Mouse (Mus musculus) limb, embryonic 13.5 days (tissue): ENCODE measurements around the gene Gng2. TPM values are rescaled to one million over a fixed set of nuclear protein-coding genes. Genes with fewer than 3 reads are reported as not detected.

Experiments
- ATAC-seq: fragments of 200-750 bp; cut with Nextera tagmentation; 2 replicates; pipeline ENCODE4 v1.8.0; 2017; ENCODE audit warnings: low read depth, moderate number of reproducible peaks, moderate TSS enrichment; ENCODE audit not compliant: low FRiP score
- H3K27ac ChIP-seq: fragments of 300-500 bp; sonication (generic); 2 replicates; pipeline ENCODE4 v1.5.1; 2015; ENCODE audit warnings: inconsistent platforms, mild to moderate bottlenecking, moderate library complexity
- H3K27me3 ChIP-seq: fragments of 300-500 bp; sonication (generic); 2 replicates; pipeline ENCODE4 v1.6.1; 2015; ENCODE audit warnings: mild to moderate bottlenecking, inconsistent platforms
- H3K36me3 ChIP-seq: fragments of 300-500 bp; sonication (generic); 2 replicates; pipeline ENCODE4 v1.6.1; 2015; ENCODE audit warnings: inconsistent platforms, mild to moderate bottlenecking, moderate library complexity
- H3K4me1 ChIP-seq: fragments of 300-500 bp; sonication (generic); 2 replicates; pipeline ENCODE4 v1.6.1; 2015; ENCODE audit warnings: inconsistent platforms
- H3K4me2 ChIP-seq: fragments of 300-500 bp; sonication (generic); replicated peaks from 2 replicates; pipeline ENCODE4 v1.6.1; 2015; ENCODE audit warnings: inconsistent platforms, mild to moderate bottlenecking, moderate library complexity
- H3K4me3 ChIP-seq: fragments of 300-500 bp; sonication (generic); 2 replicates; pipeline ENCODE4 v1.5.1; 2015; ENCODE audit warnings: moderate library complexity, mild to moderate bottlenecking, inconsistent platforms
- H3K9ac ChIP-seq: fragments of 300-500 bp; sonication (generic); 2 replicates; pipeline ENCODE4 v1.6.1; 2015; ENCODE audit warnings: mild to moderate bottlenecking, inconsistent platforms
- H3K9me3 ChIP-seq: fragments of 300-500 bp; sonication (generic); 2 replicates; pipeline ENCODE4 v1.6.1; 2016; ENCODE audit warnings: inconsistent platforms
- WGBS: fragments of 180-500 bp; shearing (Covaris S2); methylation state at CpG from one replicate; pipeline ENCODE4 v1.1.7; 2015; 5-methylcytosine and 5-hydroxymethylcytosine counted together
- polyA plus RNA-seq: library from polyadenylated mRNA; unstranded; fragments of >200 nt; fragmentation: Nextera tagmentation; extraction: Ambion mirVana; gene quantifications from 2 replicates; pipeline ENCODE4 v1.2.1, GENCODE M21; 2015

Gng2 gene
- 62.1 and 71.6 TPM in 2 replicates for polyA plus RNA-seq

DNA sequence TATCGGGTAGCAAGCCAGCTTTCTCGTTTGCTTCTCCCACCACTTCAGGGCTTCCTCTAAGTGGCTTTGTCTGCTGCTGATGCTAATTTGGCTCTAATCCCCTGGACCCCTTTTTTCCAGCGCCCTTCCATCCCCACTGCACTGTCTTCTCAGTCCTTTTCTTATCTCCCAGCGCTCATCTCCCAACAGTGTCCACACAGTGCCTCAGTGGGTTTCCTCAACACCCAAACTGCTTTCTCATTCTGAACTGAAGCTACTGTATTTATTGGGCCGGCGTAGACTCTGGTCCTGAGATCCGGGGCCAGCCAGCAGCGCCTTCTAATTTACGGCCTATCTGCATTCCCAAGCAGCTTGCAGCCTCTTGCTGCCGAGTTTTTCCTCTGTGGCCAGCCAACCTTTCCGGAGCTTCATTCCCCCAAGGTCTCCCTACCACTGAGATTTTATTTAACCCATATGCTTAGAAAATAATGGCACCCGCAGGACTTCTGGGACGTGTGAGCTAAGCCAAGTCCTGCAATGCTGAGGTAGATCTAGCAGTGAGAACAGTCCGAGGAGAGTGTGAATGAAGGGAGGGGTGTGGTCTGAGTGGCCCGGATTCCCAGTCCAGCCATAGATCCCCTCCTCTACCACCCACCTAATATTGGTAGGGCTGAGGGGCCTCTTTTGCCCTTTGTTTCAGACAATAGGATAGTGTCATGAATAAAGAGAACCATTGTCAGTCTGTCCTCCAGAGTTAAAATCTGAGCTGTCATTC lies at the start of gene Gng2:
TSS of gene Gng2 (minus strand) at position 357 of the 754 bp plus-strand sequence.
- Histone ChIP-seq H3K9me3 (no peaks in the 10 kb centered on the region), H3K27ac (peak within 1 kb of the TSS; percentile 90), H3K36me3 (no peaks in the 10 kb centered on the region), H3K4me2 (peak within 1 kb of the TSS; percentile 80), H3K4me3 (peak within 1 kb of the TSS; percentile 59), H3K9ac (peak within 1 kb of the TSS; percentile 74), H3K4me1 (peaks cover 25% of the 10 kb centered on the region), H3K27me3 (no peaks in the 10 kb centered on the region)
- ATAC-seq, result peak; percentile 38
- 3% methylated on average over 15 of the region's 15 CpGs for WGBS

DNA sequence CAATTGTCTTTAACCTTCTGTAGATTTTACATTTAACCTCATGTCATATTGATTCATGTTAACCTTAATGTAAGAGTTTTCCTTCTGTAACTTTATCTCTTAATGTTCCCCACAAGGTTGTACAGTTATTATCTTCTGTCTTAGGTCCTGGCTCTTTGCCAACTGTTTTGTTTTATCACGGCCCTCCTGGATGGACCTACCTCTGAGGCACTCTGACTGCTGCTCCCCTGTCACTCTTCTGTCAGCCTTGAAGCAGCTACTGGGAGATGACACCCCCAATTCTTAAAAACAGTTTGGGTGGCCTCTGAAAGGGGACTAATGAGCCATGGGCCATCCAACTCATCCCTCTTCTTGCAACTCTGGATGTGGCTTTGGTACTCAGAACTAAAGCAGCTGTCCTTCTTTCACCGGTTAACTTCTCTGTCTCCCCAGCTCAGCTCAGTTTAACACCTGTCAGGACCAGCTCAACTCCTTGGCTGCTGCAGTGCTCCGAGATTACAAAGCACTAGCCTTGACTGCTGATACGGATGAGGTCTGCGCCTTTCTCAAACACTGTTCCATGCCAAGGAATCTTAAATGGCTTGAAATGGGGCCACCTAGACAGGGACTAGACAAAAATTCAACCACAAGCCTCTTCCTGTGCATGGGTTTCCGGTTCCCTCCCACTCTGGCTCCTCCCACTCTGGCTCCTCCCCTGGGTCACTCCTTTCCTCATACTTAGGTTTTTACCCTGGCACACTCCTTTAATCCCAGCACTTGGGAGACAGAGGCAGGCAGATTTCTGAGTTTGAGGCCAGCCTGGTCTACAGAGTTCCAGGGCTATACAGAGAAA lies 47.7 kb upstream of the Gng2 start:
- 74% methylated on average over 6 of the region's 6 CpGs for WGBS
- H3K9ac ChIP-seq, result no peak overlapping the region

DNA sequence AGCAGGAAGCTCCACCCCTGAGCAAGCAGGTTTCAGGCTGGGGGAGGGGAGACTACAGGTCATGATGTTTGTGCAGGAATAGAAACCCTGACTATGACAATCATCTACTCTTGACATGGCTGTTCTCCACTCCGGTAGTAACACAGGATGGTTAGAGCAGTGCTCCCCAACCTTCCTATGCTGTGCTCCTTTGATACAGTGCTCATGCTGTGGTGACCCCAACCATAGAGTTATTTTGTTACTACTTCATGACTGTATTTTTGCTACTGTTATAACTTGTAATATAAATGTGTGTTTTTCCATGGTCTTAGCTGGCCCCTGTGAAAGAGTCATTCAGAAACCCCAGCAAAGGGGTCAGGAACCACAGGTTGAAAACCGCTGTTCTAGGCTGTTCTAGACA lies 46.5 kb upstream of the Gng2 start:
- H3K9ac ChIP-seq, result no peak overlapping the region
- no peaks in the 10 kb centered on the region for H3K27me3 ChIP-seq
- no peaks in the 10 kb centered on the region for H3K4me1 ChIP-seq
- 93% methylated on average over 2 of the region's 2 CpGs for WGBS
- H3K9me3 ChIP-seq, result no peaks in the 10 kb centered on the region
- H3K4me3 ChIP-seq, result no peak overlapping the region
- no peak overlapping the region for H3K4me2 ChIP-seq
- no peak overlapping the region for H3K27ac ChIP-seq
- H3K36me3 ChIP-seq, result no peaks in the 10 kb centered on the region
- ATAC-seq, result no peak

More for the DNA sequence above, 47.7 kb upstream of the Gng2 start:
- ATAC-seq, result no peak
- Histone ChIP-seq H3K9me3 (no peaks in the 10 kb centered on the region), H3K27ac (no peak overlapping the region), H3K27me3 (no peaks in the 10 kb centered on the region), H3K36me3 (no peaks in the 10 kb centered on the region), H3K4me1 (no peaks in the 10 kb centered on the region), H3K4me3 (no peak overlapping the region), H3K4me2 (no peak overlapping the region)

DNA sequence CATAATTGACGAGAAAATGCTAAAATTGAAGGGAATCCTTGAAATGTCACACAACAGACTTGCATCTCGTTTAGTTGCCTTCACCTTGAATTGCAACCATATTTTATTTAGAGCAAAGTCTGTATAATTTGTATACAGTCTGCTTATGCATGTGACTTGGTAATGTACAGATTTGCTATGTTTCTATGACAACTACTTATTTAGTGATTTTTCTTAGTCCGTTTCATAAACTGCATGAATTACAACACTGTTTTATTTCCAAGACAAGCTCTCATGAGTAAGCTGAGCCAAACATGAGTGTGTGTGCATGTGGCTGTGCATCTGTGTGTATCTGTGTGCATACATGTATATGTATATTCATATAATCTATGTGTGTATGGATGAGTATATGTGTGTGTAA lies 42.1 kb upstream of the Gng2 start:
- H3K4me3 ChIP-seq, result no peak overlapping the region
- ATAC-seq, result no peak
- no peak overlapping the region for H3K9ac ChIP-seq
- no peaks in the 10 kb centered on the region for H3K9me3 ChIP-seq
- H3K27ac ChIP-seq, result no peak overlapping the region
- no peaks in the 10 kb centered on the region for H3K27me3 ChIP-seq
- H3K4me1 ChIP-seq, result no peaks in the 10 kb centered on the region
- no peak overlapping the region for H3K4me2 ChIP-seq
- H3K36me3 ChIP-seq, result no peaks in the 10 kb centered on the region
- 79% methylated on average over 3 of the region's 3 CpGs for WGBS

DNA sequence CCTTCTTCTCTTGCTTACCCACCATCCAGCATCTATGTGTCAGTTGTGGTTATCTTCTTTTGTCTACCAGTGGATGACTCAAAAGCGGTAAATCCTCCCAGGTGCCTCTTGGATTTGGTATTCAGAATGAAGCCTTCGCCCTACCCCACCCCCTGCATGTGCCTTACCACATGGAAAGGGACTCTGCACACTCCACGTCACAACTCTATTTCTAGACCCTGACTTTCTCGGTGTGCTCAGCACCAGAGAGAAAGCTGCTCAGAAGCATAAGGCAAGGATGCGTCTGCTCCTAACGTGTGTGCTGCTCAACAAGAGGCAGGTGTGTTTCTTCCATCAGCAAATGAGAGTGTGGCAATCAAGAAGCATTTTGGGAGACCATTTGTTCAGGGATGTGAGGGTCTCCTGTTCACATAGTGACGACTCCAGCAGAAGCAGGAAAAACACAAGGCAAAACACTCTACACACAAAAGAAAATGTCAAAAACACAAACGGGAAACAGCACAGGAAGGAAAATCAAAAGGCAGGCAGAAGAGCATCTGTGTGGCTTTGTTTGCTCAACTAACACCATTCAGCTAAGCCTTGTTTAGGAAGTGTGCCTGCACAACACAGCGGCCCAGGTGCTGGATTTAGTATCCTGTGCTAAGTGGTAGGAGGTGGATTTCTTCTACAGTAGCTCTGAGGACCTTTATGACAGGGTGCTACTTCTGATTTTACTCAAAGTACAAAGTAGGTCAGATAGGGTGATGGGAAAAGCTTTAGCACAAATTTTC lies 35.3 kb upstream of the Gng2 start:
- Histone ChIP-seq H3K27me3 (no peaks in the 10 kb centered on the region), H3K4me1 (no peaks in the 10 kb centered on the region), H3K4me3 (no peak overlapping the region), H3K9ac (no peak overlapping the region), H3K9me3 (no peaks in the 10 kb centered on the region), H3K27ac (no peak overlapping the region), H3K4me2 (no peak overlapping the region), H3K36me3 (no peaks in the 10 kb centered on the region)
- no peak for ATAC-seq
- WGBS, result 66% methylated on average over 9 of the region's 9 CpGs

DNA sequence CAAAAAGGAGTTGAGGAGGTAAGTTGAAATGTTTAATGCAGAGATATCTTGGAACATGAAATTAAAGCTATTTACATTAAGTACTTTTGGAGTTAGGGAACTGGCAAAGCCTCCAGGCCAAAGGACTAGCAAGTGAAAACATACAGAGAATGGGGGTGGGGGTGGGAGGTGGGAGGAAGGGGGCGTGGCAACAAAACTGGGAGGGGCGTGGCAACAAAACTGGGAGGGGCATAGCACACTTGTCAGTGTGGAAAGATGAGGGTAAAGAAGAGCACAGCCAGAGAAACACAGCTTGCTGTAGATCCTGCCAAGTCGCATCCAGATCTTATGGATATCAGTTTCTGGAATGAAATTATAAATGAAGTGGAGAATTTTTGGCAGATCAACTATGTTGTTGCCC lies 30.0 kb upstream of the Gng2 start:
- ATAC-seq, result no peak
- Histone ChIP-seq H3K4me1 (no peaks in the 10 kb centered on the region), H3K36me3 (no peaks in the 10 kb centered on the region), H3K4me2 (no peak overlapping the region), H3K9ac (no peak overlapping the region), H3K4me3 (no peak overlapping the region), H3K27ac (no peak overlapping the region), H3K9me3 (no peaks in the 10 kb centered on the region), H3K27me3 (no peaks in the 10 kb centered on the region)
- 75% methylated on average over 3 of the region's 3 CpGs for WGBS

DNA sequence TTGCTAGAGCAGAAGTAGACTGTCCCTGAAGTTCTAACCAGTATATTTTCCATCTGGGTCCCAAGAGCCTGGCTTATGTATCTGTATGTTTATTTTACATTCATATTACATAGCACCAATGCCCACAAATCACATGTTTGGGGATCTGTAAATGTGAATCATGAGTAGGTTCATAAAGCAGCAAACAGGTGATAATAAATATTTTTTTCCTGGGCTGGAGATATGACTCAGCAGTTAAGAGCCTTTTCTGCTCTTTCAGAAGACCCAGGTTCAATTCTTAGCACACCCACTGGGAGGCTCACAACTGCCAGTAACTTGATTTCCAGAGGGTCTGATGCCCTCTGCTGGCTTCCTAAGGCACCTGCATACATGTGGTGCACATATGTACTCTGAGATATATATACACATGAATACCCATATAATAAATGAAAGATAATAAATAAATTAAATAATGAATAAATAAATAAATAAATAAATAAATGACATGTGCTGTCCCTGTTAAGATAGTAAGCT lies 27.4 kb upstream of the Gng2 start:
- Histone ChIP-seq H3K9me3 (no peaks in the 10 kb centered on the region; the same call in 1 of the 2 replicates), H3K27ac (no peak overlapping the region), H3K4me2 (no peak overlapping the region), H3K36me3 (no peaks in the 10 kb centered on the region), H3K4me3 (no peak overlapping the region), H3K4me1 (no peaks in the 10 kb centered on the region), H3K27me3 (no peaks in the 10 kb centered on the region), H3K9ac (no peak overlapping the region)
- no peak for ATAC-seq

DNA sequence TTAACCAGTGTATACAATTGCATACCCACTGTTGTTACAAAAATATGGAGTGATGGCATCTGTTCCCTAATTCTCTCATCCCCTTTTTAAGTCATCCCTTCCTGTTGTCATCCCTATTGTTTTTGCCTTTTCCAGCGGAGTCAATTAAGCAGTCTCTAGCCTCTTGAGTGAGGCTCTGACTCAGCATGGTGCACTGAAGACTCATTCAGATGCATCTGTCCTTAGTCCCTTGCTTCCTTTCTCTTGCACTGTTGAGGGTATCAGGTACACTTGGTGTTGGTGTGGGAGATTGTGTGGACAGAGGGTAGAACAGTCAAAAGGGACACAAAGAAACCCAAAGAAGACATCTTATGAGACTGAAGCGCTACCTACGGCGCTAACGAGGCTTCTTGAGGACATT lies 19.4 kb upstream of the Gng2 start:
- H3K4me2 ChIP-seq, result no peak overlapping the region
- H3K36me3 ChIP-seq, result no peaks in the 10 kb centered on the region
- no peaks in the 10 kb centered on the region for H3K27me3 ChIP-seq
- H3K9ac ChIP-seq, result no peak overlapping the region
- no peaks in the 10 kb centered on the region for H3K4me1 ChIP-seq
- WGBS, result 87% methylated on average over 5 of the region's 5 CpGs
- H3K4me3 ChIP-seq, result no peak overlapping the region
- no peak for ATAC-seq
- no peak overlapping the region for H3K27ac ChIP-seq
- H3K9me3 ChIP-seq, result no peaks in the 10 kb centered on the region; the same call in 1 of the 2 replicates

DNA sequence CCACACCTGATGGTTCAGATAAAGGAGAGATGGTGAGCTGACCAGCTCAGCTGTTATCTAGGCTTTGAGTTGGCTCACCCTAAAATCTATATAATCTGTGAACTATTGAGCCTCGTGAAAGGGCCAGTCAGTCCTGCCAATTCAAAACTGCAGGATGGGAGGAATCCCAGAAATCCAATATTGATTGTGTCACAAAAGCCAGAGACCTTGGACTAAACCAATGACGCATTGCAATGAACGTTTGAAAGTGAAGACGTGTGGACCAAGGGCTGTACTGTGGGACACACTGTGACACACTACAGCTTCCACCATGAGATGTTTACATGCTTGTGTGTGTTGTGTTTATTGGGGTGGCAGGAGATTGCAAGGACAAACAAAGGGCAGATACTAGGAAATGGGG lies 18.5 kb upstream of the Gng2 start:
- no peaks in the 10 kb centered on the region for H3K27me3 ChIP-seq
- no peak overlapping the region for H3K4me2 ChIP-seq
- ATAC-seq, result no peak
- 80% methylated on average over 4 of the region's 4 CpGs for WGBS
- H3K9ac ChIP-seq, result no peak overlapping the region
- no peaks in the 10 kb centered on the region for H3K9me3 ChIP-seq
- no peak overlapping the region for H3K27ac ChIP-seq
- no peak overlapping the region for H3K4me3 ChIP-seq
- no peaks in the 10 kb centered on the region for H3K4me1 ChIP-seq
- H3K36me3 ChIP-seq, result no peaks in the 10 kb centered on the region

DNA sequence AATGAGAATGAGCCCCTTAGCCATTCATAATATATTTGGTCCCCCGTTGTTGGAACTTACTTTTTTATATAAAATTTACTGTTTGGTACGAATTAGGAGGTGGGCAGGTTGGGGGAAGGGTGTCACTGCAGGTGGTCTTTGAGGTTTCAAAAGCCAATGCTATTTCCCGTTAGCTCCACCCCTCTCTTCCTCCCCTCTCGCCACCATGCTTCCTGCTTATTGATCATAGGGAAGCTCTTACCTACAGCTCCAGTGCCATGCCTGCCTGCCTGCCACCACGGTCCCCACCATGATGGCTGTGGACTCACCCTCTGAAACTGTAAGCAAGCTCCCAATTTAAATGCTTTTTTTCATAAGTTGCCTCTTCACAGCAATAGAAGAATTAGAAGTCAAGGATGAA lies 16.6 kb upstream of the Gng2 start:
- Histone ChIP-seq H3K27ac (no peak overlapping the region), H3K9me3 (no peaks in the 10 kb centered on the region), H3K36me3 (no peaks in the 10 kb centered on the region), H3K4me2 (no peak overlapping the region), H3K4me3 (no peak overlapping the region), H3K9ac (no peak overlapping the region), H3K27me3 (no peaks in the 10 kb centered on the region), H3K4me1 (0 out of 2 replicates have a peak, but pooled peaks cover 5% of the 10 kb centered on the region)
- 58% methylated on average over 5 of the region's 5 CpGs for WGBS
- no peak for ATAC-seq

DNA sequence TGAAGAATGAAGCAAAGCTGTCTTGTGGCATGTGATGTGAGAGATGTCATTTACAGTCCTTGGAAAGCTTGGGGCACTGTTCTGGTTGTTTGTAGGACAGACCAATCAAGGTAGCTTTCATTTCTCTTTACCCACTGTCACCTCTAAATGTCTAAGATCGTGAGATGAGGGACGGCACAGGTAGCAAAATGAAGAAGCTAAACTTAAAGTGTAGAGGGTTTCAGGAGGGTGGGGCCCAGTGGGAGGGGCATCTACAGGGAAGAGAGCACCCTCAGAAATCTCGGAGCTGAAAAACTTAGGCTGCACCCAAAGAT lies 16.1 kb upstream of the Gng2 start:
- H3K4me2 ChIP-seq, result no peak overlapping the region
- H3K9me3 ChIP-seq, result no peaks in the 10 kb centered on the region
- no peak for ATAC-seq
- H3K27me3 ChIP-seq, result no peaks in the 10 kb centered on the region
- no peak overlapping the region for H3K9ac ChIP-seq
- no peaks in the 10 kb centered on the region for H3K36me3 ChIP-seq
- H3K27ac ChIP-seq, result no peak overlapping the region
- H3K4me3 ChIP-seq, result no peak overlapping the region
- 79% methylated on average over 3 of the region's 3 CpGs for WGBS
- 0 out of 2 replicates have a peak, but pooled peaks cover 5% of the 10 kb centered on the region for H3K4me1 ChIP-seq
